Mouse (Mus musculus): Measurements from ENCODE around the gene Ubash3a.

- no peak for TF ChIP-seq CTCF (IDR thresholded peaks at IDR 0.05; ENCODE audit: low read depth, low read length)
- no peak for TF ChIP-seq TAL1 (conservative IDR thresholded peaks at IDR 0.05; ENCODE audit: low read depth, low read length)
Measured at GRCm38 (mm10) chr17:31277931-31278330, 70.3 kb downstream of the Ubash3a start.
